Mouse (Mus musculus): ENCODE data around the gene Opalin. TPM values are rescaled to one million over a fixed set of nuclear protein-coding genes. Genes with fewer than 3 reads are reported as not detected.

The Opalin gene
- polyA plus RNA-seq, 1 experiment: not detected

GRCm38 (mm10) chr19:41022244-41022643 lies 54.7 kb downstream of the Opalin start:
- 26% methylated on average over 4 of the region's 4 CpGs for WGBS
- DNase-seq (ENCODE audit: low read depth, low spot score): no peak

GRCm38 (mm10) chr19:41020537-41020936 lies 56.4 kb downstream of the Opalin start:
- no peak for DNase-seq (ENCODE audit: low read depth, low spot score)
- 39% methylated on average over 3 of the region's 3 CpGs for WGBS

- DNase-seq (ENCODE audit: low read depth, low spot score): no peak
- 57% methylated on average over 5 of the region's 5 CpGs for WGBS
Measured at GRCm38 (mm10) chr19:41019164-41019675, 57.7 kb downstream of the Opalin start.

DNA sequence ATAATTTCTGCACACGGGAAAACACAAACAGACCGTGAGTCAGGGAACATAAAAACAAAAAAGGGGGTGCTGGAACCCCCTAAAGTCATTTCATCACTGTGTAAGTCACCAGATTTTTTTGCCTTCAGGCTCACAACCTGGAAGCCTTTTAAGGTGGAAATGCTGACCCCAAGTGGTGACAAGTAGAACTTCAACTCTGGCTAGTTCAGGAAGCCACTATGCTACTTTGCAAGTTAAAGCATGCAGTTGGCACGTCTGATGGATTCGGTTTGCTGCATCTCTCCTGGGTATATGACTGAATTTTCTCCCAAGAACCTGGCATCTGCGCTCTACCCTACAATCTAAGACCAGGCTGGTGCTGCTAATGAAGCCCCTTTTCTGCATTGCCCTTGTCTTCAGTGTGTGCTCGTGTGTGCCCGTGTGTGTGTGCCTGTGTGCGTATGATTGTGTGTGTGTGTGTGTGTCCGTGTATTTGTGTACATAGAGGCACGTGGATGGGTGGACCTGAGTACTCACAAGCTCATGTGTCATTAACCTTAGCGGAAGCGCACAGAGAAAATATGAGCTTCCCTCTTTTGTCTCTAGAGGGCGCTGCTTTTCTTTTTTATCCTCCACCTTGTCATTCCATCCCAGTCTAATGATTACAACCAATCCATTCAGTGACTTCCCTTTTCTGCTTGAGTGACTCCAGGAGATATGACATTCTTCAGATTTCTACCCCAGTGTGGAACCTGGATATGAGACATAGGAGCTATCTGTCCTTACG lies 60.8 kb downstream of the Opalin start:
- WGBS: 12% methylated on average over 14 of the region's 14 CpGs
- no peak for DNase-seq (ENCODE audit: low read depth, low spot score)

DNA sequence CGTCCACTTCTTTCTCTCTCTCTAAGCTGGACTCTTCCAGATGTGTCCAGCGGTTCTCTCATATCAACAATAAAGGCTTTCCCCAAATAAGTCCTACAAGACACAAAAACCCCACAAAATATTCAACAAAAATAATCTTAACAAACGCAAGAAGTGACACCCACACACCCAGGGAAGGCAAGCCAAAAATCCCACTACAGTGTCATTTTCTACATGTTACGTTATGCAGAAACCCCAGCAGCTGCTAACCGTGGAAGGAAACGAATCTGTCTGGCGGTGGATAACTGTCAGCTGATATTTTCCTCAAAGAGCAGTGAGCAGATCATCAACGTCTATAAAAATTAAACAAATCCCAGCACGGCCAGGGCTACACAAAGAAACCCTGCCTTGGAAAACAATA lies 62.9 kb downstream of the Opalin start:
- DNase-seq (ENCODE audit: low read depth, low spot score): no peak
- 8% methylated on average over 9 of the region's 9 CpGs for WGBS

DNA sequence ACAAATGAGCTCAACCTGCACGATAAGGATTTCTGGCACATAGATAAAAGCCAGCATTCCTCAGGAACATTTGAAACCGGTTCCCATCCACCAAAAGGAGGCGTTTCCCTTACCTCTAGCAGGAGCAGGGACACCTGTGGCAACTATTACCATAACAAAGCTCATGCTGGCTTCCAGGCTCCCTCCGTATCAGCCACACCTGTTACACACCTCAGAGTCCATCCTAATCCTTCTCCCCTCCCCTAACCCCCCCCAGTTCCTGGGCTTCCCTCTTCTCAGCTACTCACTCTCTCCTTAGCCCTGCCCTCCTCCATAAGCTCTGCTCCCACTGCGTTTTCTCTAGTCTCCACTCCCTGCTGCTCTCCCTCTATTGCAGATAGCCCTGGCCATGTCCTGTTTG lies 63.3 kb downstream of the Opalin start:
- 7% methylated on average over 5 of the region's 5 CpGs for WGBS
- no peak for DNase-seq (ENCODE audit: low read depth, low spot score)

Other genes with a start within 250 kb of the Opalin start
- gene Ccnj, start 245.8 kb downstream of the Opalin start, polyA plus RNA-seq (2012; rRNA removed): 3.2 and 6.2 TPM in 2 replicates
- gene Zfp518a, start 182.4 kb downstream of the Opalin start, polyA plus RNA-seq (2012; rRNA removed): 1.2 and 2.1 TPM in 2 replicates
- gene Blnk, start 82.6 kb downstream of the Opalin start, polyA plus RNA-seq (2012; rRNA removed): 18.8 and 19.7 TPM in 2 replicates
- gene Dntt, start 47.8 kb downstream of the Opalin start, polyA plus RNA-seq (2012; rRNA removed): 0.10 and 0.15 TPM in 2 replicates
- 0.04 and 0.07 TPM in 2 replicates for gene Tll2, start 129.7 kb upstream of the Opalin start, polyA plus RNA-seq (2012; rRNA removed)
- 73.0 and 88.0 TPM in 2 replicates for gene Tm9sf3, start 186.9 kb upstream of the Opalin start, polyA plus RNA-seq (2012; rRNA removed)

Data from large intestine, adult 2 months (tissue).